Mouse (Mus musculus): ENCODE results near the gene Camk1d.
"Not testable (repeated sequence)": the region's sequence is repeated elsewhere in the genome, so short reads cannot be mapped to it uniquely, and the experiment has no call there.

Camk1d gene

GRCm38 (mm10) chr2:5398505-5398904, 315.8 kb downstream of the Camk1d start:
- DNase-seq (ENCODE audit: low spot score in 2 of 2): no peak

- DNase-seq (ENCODE audit: low spot score in 2 of 2): no peak
Observed at GRCm38 (mm10) chr2:5398043-5398442, 316.3 kb downstream of the Camk1d start.

- no peak for DNase-seq (ENCODE audit: low spot score in 2 of 2)
Observed at GRCm38 (mm10) chr2:5397468-5397867, 316.8 kb downstream of the Camk1d start.

- no peak for DNase-seq (ENCODE audit: low spot score in 2 of 2)
Observed at GRCm38 (mm10) chr2:5396415-5396814, 317.9 kb downstream of the Camk1d start.

- no peak for DNase-seq (ENCODE audit: low spot score in 2 of 2)
Observed at GRCm38 (mm10) chr2:5395873-5396272, 318.4 kb downstream of the Camk1d start.

- DNase-seq (ENCODE audit: low spot score in 2 of 2): no peak
Observed at GRCm38 (mm10) chr2:5392921-5393320, 321.4 kb downstream of the Camk1d start.

- DNase-seq (ENCODE audit: low spot score in 2 of 2): no peak
Observed at GRCm38 (mm10) chr2:5392470-5392869, 321.8 kb downstream of the Camk1d start.

GRCm38 (mm10) chr2:5388381-5388780, 325.9 kb downstream of the Camk1d start:
- no peak for DNase-seq (ENCODE audit: low spot score in 2 of 2)

- peak in 1 of 2 experiments; percentile 3 for DNase-seq (ENCODE audit: low spot score in 2 of 2)
Observed at GRCm38 (mm10) chr2:5381712-5382710, 332.3 kb downstream of the Camk1d start.

- no peak for DNase-seq (ENCODE audit: low spot score in 2 of 2)
Observed at GRCm38 (mm10) chr2:5380973-5381372, 333.3 kb downstream of the Camk1d start.

GRCm38 (mm10) chr2:5378922-5379321, 335.4 kb downstream of the Camk1d start:
- not testable (repeated sequence) for DNase-seq (ENCODE audit: low spot score in 2 of 2)

- no peak for DNase-seq (ENCODE audit: low spot score in 2 of 2)
Observed at GRCm38 (mm10) chr2:5378066-5378672, 336.1 kb downstream of the Camk1d start.

GRCm38 (mm10) chr2:5372886-5373429, 341.4 kb downstream of the Camk1d start:
- DNase-seq (ENCODE audit: low spot score in 2 of 2): no peak

GRCm38 (mm10) chr2:5371316-5371715, 343.0 kb downstream of the Camk1d start:
- DNase-seq (ENCODE audit: low spot score in 2 of 2): no peak

- no peak for DNase-seq (ENCODE audit: low spot score in 2 of 2)
Observed at GRCm38 (mm10) chr2:5370591-5370990, 343.7 kb downstream of the Camk1d start.

GRCm38 (mm10) chr2:5363836-5364235, 350.5 kb downstream of the Camk1d start:
- DNase-seq (ENCODE audit: low spot score in 2 of 2): no peak

- DNase-seq (ENCODE audit: low spot score in 2 of 2): no peak
Observed at GRCm38 (mm10) chr2:5358049-5358448, 356.3 kb downstream of the Camk1d start.

- DNase-seq (ENCODE audit: low spot score in 2 of 2): no peak
Observed at GRCm38 (mm10) chr2:5357056-5357455, 357.3 kb downstream of the Camk1d start.

GRCm38 (mm10) chr2:5352821-5353522, 361.3 kb downstream of the Camk1d start:
- DNase-seq (ENCODE audit: low spot score in 2 of 2): no peak

- no peak for DNase-seq (ENCODE audit: low spot score in 2 of 2)
Observed at GRCm38 (mm10) chr2:5345344-5345743, 369.0 kb downstream of the Camk1d start.

- no peak for DNase-seq (ENCODE audit: low spot score in 2 of 2)
Observed at GRCm38 (mm10) chr2:5327533-5328250, 386.6 kb downstream of the Camk1d start.

Measured in spleen, postnatal 36 days (tissue).